8 mouse cellular contexts compared by ENCODE assay signal in the genomic region with DNA sequence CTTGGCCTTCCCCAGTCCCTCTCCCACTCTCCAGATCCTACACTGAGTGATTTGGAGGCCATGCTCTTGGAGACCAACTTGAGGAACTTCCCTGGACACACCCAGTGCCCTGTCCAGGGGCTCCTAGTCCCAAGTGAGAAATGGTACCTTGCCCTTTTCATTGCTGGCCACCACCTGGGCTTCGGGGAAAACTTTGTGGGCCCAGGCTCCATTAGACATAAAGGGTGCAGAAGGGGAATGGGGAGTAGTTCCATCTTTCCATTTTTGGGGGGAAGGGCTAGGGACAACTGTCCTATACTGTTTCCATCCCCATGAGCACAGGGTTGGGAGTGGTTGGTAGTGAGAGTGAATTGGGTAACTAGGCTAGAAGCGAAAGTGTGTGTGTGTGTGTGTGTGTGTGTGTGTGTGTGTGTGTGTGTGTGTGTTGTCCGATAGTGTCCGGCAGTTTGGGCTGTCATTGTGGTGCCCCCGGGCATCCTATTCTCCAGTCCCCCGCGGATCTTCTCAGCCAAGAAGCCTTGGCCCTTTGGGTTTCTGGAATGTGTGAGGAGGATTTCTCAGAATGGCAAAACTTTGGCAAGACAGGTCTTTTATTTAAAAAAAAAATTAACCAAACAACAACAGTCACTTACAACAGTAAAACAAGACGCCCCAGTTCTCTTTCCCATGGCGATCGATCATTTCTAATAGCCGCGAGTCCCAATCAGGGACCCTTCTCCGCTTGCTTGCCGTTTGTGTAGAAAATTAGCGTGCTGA. TPM values are rescaled to one million over a fixed set of nuclear protein-coding genes. Genes with fewer than 3 reads are reported as not detected.
DNase-seq lines count a peak whose midpoint lies in the region; ATAC-seq lines count a peak whose summit lies in the region.

No protein-coding gene starts in this region.

- peak; percentile 36 for DNase-seq in adrenal gland, postnatal 10 days
- DNase-seq in adrenal gland, postnatal 25 days: no peak
- peak; percentile 64 for DNase-seq in 3134 (ENCODE audit: extremely low read depth, insufficient read length, low spot score)
- peak; percentile 55 for DNase-seq in forebrain, embryonic 11.5 days (ENCODE audit: low spot score)
- no peak for DNase-seq in frontal cortex, postnatal 25 days (ENCODE audit: low spot score in 2 of 2)
- DNase-seq in left cerebral cortex, postnatal 14 days (ENCODE audit: low spot score in 2 of 2): no peak

- no peaks in the 10 kb centered on the region for H3K9me3 ChIP-seq in forebrain, embryonic 11.5 days (ENCODE audit: control insufficient read depth, low read length)
- no peaks in the 10 kb centered on the region for H3K9me3 ChIP-seq in hindbrain, embryonic 16.5 days (ENCODE audit: control insufficient read depth, low read length)
- no peaks in the 10 kb centered on the region for H3K9me3 ChIP-seq in midbrain, embryonic 16.5 days (replicated peaks; ENCODE audit: control insufficient read depth, low read length, poor library complexity, severe bottlenecking)

- H3K4me1 ChIP-seq in forebrain, embryonic 11.5 days (replicated peaks; ENCODE audit: control insufficient read depth, insufficient read depth, low read length): peaks cover 10% of the 10 kb centered on the region; the same call in 1 of the 2 replicates
- peaks cover 6% of the 10 kb centered on the region for H3K4me1 ChIP-seq in hindbrain, embryonic 16.5 days (ENCODE audit: control insufficient read depth, insufficient read depth, low read depth, low read length)
- H3K4me1 ChIP-seq in midbrain, embryonic 16.5 days (ENCODE audit: control insufficient read depth, insufficient read depth, low read length): peaks cover 7% of the 10 kb centered on the region

- no peaks in the 10 kb centered on the region for H3K36me3 ChIP-seq in forebrain, embryonic 11.5 days (ENCODE audit: control insufficient read depth, insufficient read depth, low read length)
- H3K36me3 ChIP-seq in hindbrain, embryonic 16.5 days (ENCODE audit: control insufficient read depth, insufficient read depth, low read length): no peaks in the 10 kb centered on the region
- no peaks in the 10 kb centered on the region for H3K36me3 ChIP-seq in midbrain, embryonic 16.5 days (ENCODE audit: control insufficient read depth, insufficient read depth, low read length)

- intact Hi-C loops in left cerebral cortex, postnatal 14 days (cut with DNase I): loop anchor here (10.0 kb wide), 1 partner anchor 1055 kb away; no protein-coding TSS in a partner anchor

- H3K9ac ChIP-seq in forebrain, embryonic 11.5 days (ENCODE audit: low read length): peak overlapping the region; percentile 24; the same call in 1 of the 2 replicates
- peak overlapping the region; percentile 49 for H3K9ac ChIP-seq in hindbrain, embryonic 16.5 days (ENCODE audit: low read depth, low read length)
- H3K9ac ChIP-seq in midbrain, embryonic 16.5 days (ENCODE audit: low read depth, low read length): peak overlapping the region; percentile 64

- peak overlapping the region; percentile 39 for H3K4me2 ChIP-seq in forebrain, embryonic 11.5 days (ENCODE audit: low read depth, low read length, severe bottlenecking)
- peak overlapping the region; percentile 74 for H3K4me2 ChIP-seq in hindbrain, embryonic 16.5 days (ENCODE audit: low read length)
- peak overlapping the region; percentile 59 for H3K4me2 ChIP-seq in midbrain, embryonic 16.5 days (ENCODE audit: low read length)

- peaks cover 56% of the 10 kb centered on the region for H3K27me3 ChIP-seq in forebrain, embryonic 11.5 days (ENCODE audit: control insufficient read depth, insufficient read depth, low read length)
- peaks cover 2% of the 10 kb centered on the region; the same call in 1 of the 2 replicates for H3K27me3 ChIP-seq in hindbrain, embryonic 16.5 days (replicated peaks; ENCODE audit: control insufficient read depth, insufficient read depth, low read length)
- H3K27me3 ChIP-seq in midbrain, embryonic 16.5 days (ENCODE audit: control insufficient read depth, insufficient read depth, low read depth, low read length): peaks cover 17% of the 10 kb centered on the region

- no peak overlapping the region for H3K27ac ChIP-seq in forebrain, embryonic 11.5 days (ENCODE audit: low read depth, low read length)
- peak overlapping the region; percentile 80 for H3K27ac ChIP-seq in hindbrain, embryonic 16.5 days (ENCODE audit: low read depth, low read length)
- peak overlapping the region; percentile 69 for H3K27ac ChIP-seq in midbrain, embryonic 16.5 days (ENCODE audit: low read length)

- peak overlapping the region; percentile 45 for H3K4me3 ChIP-seq in forebrain, embryonic 11.5 days (ENCODE audit: low read depth, low read length)
- peak overlapping the region; percentile 66 for H3K4me3 ChIP-seq in hindbrain, embryonic 16.5 days (ENCODE audit: low read length)
- H3K4me3 ChIP-seq in midbrain, embryonic 16.5 days (ENCODE audit: low read depth, low read length): peak overlapping the region; percentile 58

- no peak for ATAC-seq in forebrain, embryonic 11.5 days (replicated peaks; ENCODE audit: low FRiP score)
- ATAC-seq in hindbrain, embryonic 16.5 days: no peak
- ATAC-seq in midbrain, embryonic 16.5 days: no peak

- WGBS in forebrain, embryonic 11.5 days: under 1% methylated on average over 15 of the region's 15 CpGs
- WGBS in hindbrain, embryonic 16.5 days: 3% methylated on average over 15 of the region's 15 CpGs
- WGBS in midbrain, embryonic 16.5 days: 3% methylated on average over 15 of the region's 15 CpGs

RNA-seq across cellular contexts. Expression of a gene that starts 2.2 kb away (rescaled TPM):
- total RNA-seq in adrenal gland, postnatal 10 days (2021): 10 to 100 TPM; 36.1 to 53.0 TPM
- total RNA-seq in adrenal gland, postnatal 25 days (2021): 18.3 and 25.6 TPM in 2 replicates
- 17.5 and 21.3 TPM in 2 replicates for polyA plus RNA-seq in forebrain, embryonic 11.5 days (2014; fragmentation: Nextera tagmentation; extraction: Ambion mirVana)
- polyA plus RNA-seq in hindbrain, embryonic 16.5 days (2015; fragmentation: Nextera tagmentation; extraction: Ambion mirVana): 106 and 111 TPM in 2 replicates
- 52.9 and 53.3 TPM in 2 replicates for polyA plus RNA-seq in midbrain, embryonic 16.5 days (2015; fragmentation: Nextera tagmentation; extraction: Ambion mirVana)
- total RNA-seq in left cerebral cortex, postnatal 14 days (2021): 1 to 10 TPM; 4.2 to 4.6 TPM

Comparison
In these comparisons a context has a peak if more than half of its experiments do, and no peak if none do; other contexts are left out.
1. DNase-seq: peak in adrenal gland, postnatal 10 days (single experiment), 3134 (single experiment) and forebrain, embryonic 11.5 days (single experiment); none in adrenal gland, postnatal 25 days (single experiment), frontal cortex, postnatal 25 days (0 of 2) and left cerebral cortex, postnatal 14 days (0 of 2).
2. Peak in every context shown above with its lines, with median percentiles within 50 percentile points of each other: H3K4me2 ChIP-seq, H3K4me3 ChIP-seq and H3K9ac ChIP-seq.